Mouse (Mus musculus) E14TG2a.4 (cell line): ENCODE measurements around the gene Ehbp1.

Source experiments
- H3K27me3 ChIP-seq: 2 replicates; pipeline ENCODE4 v1.6.1; 2014; ENCODE audit warnings: low read length, control low read depth; ENCODE audit not compliant: insufficient read depth
- H3K36me3 ChIP-seq: 2 replicates; pipeline ENCODE4 v1.6.1; 2014; ENCODE audit warnings: low read length, control low read depth; ENCODE audit not compliant: insufficient read depth
- H3K4me1 ChIP-seq: replicated peaks from 2 replicates; pipeline ENCODE4 v1.6.1; 2014; ENCODE audit warnings: low read depth, low read length, control low read depth
- H3K4me3 ChIP-seq: replicated peaks from 2 replicates; pipeline ENCODE4 v1.5.1; 2014; ENCODE audit warnings: mild to moderate bottlenecking, low read length
- H3K9me3 ChIP-seq: 2 replicates; pipeline ENCODE4 v1.6.1; 2014; ENCODE audit warnings: low read length, control low read depth
- CTCF ChIP-seq: conservative IDR thresholded peaks from 2 replicates; pipeline ENCODE4 v1.5.1; 2014; ENCODE audit warnings: low read length
- NANOG ChIP-seq: IDR thresholded peaks from 2 replicates; pipeline ENCODE4 v1.6.1; 2014; ENCODE audit warnings: borderline replicate concordance, low read length, mixed read lengths
- POU5F1 ChIP-seq: IDR thresholded peaks from 2 replicates; pipeline ENCODE4 v1.6.1; 2014; ENCODE audit warnings: low read length, borderline replicate concordance

The Ehbp1 gene

DNA sequence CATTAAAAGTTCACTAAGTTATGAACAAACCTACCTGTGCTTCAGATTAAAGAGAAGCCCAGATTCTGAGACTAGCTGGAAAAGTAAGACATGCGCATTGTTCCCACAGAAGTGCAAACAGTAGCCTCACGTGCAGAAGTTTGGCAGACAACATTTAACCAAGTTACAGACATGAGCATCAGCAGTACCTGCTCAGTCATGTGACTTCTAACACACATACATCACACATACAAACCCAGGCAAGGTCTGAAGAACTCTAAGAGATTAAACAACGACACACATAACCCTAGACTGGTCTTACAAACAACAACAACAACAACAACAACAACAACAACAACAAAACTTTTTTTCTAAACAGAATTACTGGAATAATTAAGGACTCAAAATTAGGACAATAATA lies 72.9 kb downstream of the Ehbp1 start:
- no peaks in the 10 kb centered on the region for H3K36me3 ChIP-seq
- TF ChIP-seq CTCF, result no peak
- TF ChIP-seq POU5F1, result no peak
- TF ChIP-seq NANOG, result no peak

DNA sequence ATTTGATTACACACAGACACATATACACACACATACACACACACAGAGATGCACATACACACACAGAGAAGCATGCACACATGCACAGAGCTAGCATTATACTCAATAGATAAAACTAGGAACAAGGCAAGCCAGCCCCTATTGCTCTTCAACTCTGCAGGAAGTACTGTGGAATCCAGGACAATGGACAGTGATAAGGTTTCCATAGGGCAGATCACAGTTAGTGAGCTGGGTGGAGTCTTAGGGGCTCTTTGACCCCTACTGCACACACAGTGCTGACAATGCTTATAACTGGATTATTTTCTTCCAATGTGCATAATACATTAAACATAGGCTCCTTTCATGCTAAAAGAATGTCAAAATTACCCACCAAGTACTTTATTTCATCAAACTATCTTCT lies 75.1 kb downstream of the Ehbp1 start:
- TF ChIP-seq NANOG (no peak), POU5F1 (no peak), CTCF (no peak)
- Histone ChIP-seq H3K27me3 (no peaks in the 10 kb centered on the region), H3K4me3 (no peak overlapping the region), H3K4me1 (no peaks in the 10 kb centered on the region), H3K9me3 (no peaks in the 10 kb centered on the region), H3K36me3 (no peaks in the 10 kb centered on the region)

More for the DNA sequence above, 72.9 kb downstream of the Ehbp1 start:
- H3K9me3 ChIP-seq, result no peaks in the 10 kb centered on the region
- H3K27me3 ChIP-seq, result no peaks in the 10 kb centered on the region
- no peak overlapping the region for H3K4me3 ChIP-seq
- no peaks in the 10 kb centered on the region for H3K4me1 ChIP-seq

GRCm38 (mm10) chr11:22255418-22255817 lies 86.7 kb downstream of the Ehbp1 start:
- Histone ChIP-seq H3K9me3 (peaks cover 33% of the 10 kb centered on the region), H3K27me3 (no peaks in the 10 kb centered on the region), H3K4me3 (no peak overlapping the region), H3K4me1 (no peaks in the 10 kb centered on the region), H3K36me3 (peaks cover 4% of the 10 kb centered on the region; the same call in 1 of the 2 replicates)
- no peak for TF ChIP-seq NANOG
- TF ChIP-seq CTCF, result no peak
- no peak for TF ChIP-seq POU5F1

DNA sequence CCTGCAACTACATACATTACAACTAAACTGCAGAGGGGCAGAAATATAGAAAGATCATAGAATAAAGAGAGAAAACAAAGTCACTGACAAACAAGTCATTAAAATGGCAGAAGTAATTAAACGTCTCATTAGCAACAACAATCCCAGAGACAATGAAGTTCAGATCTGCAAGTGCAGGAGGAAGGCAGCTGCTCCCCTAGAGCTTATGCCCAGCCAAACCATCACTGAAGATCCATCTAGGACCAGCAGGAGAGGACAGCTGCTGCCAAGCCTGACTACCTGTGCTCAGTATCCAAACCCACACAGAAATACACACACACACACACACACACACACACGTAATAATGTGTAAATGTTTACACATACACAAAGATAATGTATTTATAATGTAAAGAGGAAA lies 92.7 kb downstream of the Ehbp1 start:
- no peaks in the 10 kb centered on the region for H3K27me3 ChIP-seq
- H3K36me3 ChIP-seq, result peaks cover 4% of the 10 kb centered on the region; the same call in 1 of the 2 replicates
- no peak overlapping the region for H3K4me3 ChIP-seq
- TF ChIP-seq CTCF (no peak), POU5F1 (no peak), NANOG (no peak)
- no peaks in the 10 kb centered on the region for H3K4me1 ChIP-seq
- peaks cover 23% of the 10 kb centered on the region for H3K9me3 ChIP-seq

DNA sequence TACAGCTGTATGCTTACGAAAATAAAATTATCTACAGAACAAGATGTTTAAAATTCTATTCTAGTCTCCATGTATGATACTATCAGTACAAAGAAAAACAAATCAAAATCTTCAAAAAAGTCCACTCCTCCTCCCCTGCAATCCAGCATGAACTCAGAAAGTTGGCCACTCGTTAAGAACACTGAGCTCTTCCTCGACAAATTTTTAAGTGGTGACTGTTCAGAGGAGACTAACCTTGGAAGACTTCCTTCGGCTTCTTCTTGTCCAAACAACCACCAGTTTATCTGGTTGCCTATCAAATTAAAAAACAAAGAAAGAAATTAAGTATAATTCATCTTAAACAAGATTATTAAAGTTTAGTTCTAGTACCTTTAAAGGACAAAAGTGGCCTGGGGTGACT lies 94.4 kb downstream of the Ehbp1 start:
- Histone ChIP-seq H3K36me3 (peaks cover 4% of the 10 kb centered on the region; the same call in 1 of the 2 replicates), H3K4me1 (no peaks in the 10 kb centered on the region), H3K4me3 (no peak overlapping the region), H3K27me3 (no peaks in the 10 kb centered on the region), H3K9me3 (peaks cover 23% of the 10 kb centered on the region)
- no peak for TF ChIP-seq POU5F1
- no peak for TF ChIP-seq NANOG
- TF ChIP-seq CTCF, result no peak

DNA sequence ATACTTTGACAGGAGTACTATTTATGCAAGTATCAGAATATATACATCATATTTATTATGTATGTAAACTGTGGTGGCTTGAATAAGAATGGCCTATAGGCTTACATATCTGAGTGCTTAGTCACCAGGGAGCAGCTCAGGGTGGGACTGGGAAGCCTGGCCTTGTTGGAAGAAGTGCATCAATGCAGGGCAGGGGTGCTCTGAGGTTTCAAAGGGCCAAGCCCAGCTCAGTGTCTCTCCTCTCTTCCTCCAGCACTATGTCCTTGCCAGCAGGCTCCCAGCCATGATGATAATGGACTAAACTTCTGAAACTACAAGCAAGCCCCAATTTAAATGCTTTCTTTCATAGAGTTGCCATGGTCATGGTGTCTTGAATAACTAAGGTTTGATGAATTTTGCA lies 95.0 kb downstream of the Ehbp1 start:
- H3K27me3 ChIP-seq, result no peaks in the 10 kb centered on the region
- no peak overlapping the region for H3K4me3 ChIP-seq
- H3K9me3 ChIP-seq, result peaks cover 23% of the 10 kb centered on the region
- H3K36me3 ChIP-seq, result peaks cover 4% of the 10 kb centered on the region; the same call in 1 of the 2 replicates
- no peaks in the 10 kb centered on the region for H3K4me1 ChIP-seq
- TF ChIP-seq NANOG, result no peak

DNA sequence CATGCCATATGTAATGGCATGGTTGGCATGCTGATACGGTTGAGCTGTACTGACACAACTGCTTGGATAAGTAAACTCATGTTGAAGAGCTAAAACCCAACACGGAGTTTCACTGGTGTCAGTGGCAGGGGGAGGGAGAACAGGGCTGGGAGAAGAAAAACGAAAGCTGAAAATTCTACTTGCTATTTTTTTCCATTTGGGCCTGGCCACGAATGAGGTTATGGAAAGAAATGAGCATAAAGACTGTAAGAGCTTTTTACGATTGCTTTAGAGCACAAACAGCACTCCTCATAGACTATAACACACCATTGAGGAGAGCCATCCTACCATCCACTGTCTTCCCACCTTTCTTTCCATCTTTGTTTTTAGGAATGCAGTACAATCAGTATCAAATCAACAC lies 106.5 kb downstream of the Ehbp1 start:
- Histone ChIP-seq H3K4me1 (no peaks in the 10 kb centered on the region), H3K9me3 (no peaks in the 10 kb centered on the region), H3K27me3 (no peaks in the 10 kb centered on the region), H3K36me3 (peaks cover 3% of the 10 kb centered on the region; the same call in 1 of the 2 replicates), H3K4me3 (no peak overlapping the region)
- no peak for TF ChIP-seq CTCF
- no peak for TF ChIP-seq NANOG
- TF ChIP-seq POU5F1, result no peak

DNA sequence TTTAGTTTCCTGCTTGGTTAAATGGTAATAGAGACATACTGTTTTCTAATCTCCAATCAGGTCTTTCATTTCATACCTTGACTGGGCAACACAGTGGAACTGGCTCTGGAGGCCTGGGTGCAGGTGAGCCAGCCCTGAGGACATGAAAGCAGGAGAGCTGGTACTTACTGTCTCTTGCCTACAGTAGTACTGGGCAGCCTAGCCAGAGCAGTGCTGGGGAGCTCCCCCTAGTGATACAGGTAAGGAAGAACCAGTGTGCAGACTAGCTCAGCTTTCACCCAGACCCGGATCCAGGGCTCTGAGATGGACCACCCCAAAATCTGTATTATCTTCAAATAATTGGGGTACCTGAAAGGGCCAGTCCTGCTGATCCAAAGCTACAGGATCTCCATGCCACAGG lies 107.4 kb downstream of the Ehbp1 start:
- H3K36me3 ChIP-seq, result peaks cover 3% of the 10 kb centered on the region; the same call in 1 of the 2 replicates
- H3K4me1 ChIP-seq, result no peaks in the 10 kb centered on the region
- no peaks in the 10 kb centered on the region for H3K9me3 ChIP-seq
- H3K27me3 ChIP-seq, result no peaks in the 10 kb centered on the region
- no peak overlapping the region for H3K4me3 ChIP-seq
- TF ChIP-seq CTCF (peak; percentile 47), POU5F1 (no peak)

GRCm38 (mm10) chr11:22230906-22231305 lies 111.2 kb downstream of the Ehbp1 start:
- no peaks in the 10 kb centered on the region for H3K36me3 ChIP-seq
- no peak overlapping the region for H3K4me3 ChIP-seq
- TF ChIP-seq POU5F1 (no peak), CTCF (no peak), NANOG (no peak)
- no peaks in the 10 kb centered on the region for H3K4me1 ChIP-seq
- no peaks in the 10 kb centered on the region for H3K9me3 ChIP-seq
- no peaks in the 10 kb centered on the region for H3K27me3 ChIP-seq
